Mouse (Mus musculus) left cerebral cortex, postnatal 36 days (tissue): Measurements from ENCODE around the gene Slc25a13. TPM values are rescaled to one million over a fixed set of nuclear protein-coding genes. Genes with fewer than 3 reads are reported as not detected.

Experiments
- DNase-seq, 2 experiments: peaks; one replicate each; pipeline ENCODE4 v3.0.0; 2021 to 2022; ENCODE audit warnings: low spot score in 2 of 2, mixed read lengths in 1 of 2
- intact Hi-C: fragments of 180-260 bp; cut with DNase I; formaldehyde crosslinking; loops from one replicate; pipeline ENCODE4 v1.15.1; 2025
- total RNA-seq, 2 experiments: library from RNA; stranded (reverse); gene quantifications; 2 replicates each; pipeline ENCODE4 v1.2.3; 2021

Slc25a13 gene
- total RNA-seq, 2 experiments from 2014 or later: 2.1 to 2.3 TPM

DNA sequence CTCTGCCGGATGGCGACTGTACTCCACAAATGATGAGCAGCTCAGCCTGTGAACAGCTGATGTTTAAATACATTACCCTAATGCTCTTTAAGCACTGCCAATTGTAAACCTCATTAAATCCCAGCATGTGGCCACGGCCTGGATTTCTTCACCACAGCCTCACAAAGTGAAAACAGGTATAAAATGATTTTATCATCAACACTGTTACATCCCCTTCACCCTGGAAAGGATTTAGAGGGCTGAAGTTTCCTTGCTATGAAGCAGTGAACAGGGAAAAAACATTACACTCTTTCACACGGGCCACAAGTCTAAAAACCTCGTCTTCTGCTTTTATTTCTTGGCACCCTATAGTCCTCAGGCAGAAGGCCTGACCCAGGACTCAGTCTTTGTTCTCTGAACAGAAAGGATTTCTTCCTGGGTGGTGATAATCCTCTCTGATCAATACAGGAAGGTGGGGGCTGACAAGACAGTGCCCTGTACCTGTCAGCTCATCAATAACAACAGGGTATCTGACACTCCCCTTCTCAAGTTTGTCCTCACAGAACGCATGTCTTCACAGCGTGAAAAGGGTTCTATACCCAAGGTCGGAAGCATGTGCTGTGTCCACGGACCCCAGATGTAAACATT lies 42.9 kb downstream of the Slc25a13 start:
- intact Hi-C loops: no loop called here
- DNase-seq: no peak

- intact Hi-C loops: no loop called here
- DNase-seq: no peak
Measured at GRCm38 (mm10) chr6:6173166-6173934, 43.6 kb downstream of the Slc25a13 start.

- DNase-seq: no peak
- intact Hi-C loops: no loop called here
Measured at GRCm38 (mm10) chr6:6168566-6169134, 48.3 kb downstream of the Slc25a13 start.

DNA sequence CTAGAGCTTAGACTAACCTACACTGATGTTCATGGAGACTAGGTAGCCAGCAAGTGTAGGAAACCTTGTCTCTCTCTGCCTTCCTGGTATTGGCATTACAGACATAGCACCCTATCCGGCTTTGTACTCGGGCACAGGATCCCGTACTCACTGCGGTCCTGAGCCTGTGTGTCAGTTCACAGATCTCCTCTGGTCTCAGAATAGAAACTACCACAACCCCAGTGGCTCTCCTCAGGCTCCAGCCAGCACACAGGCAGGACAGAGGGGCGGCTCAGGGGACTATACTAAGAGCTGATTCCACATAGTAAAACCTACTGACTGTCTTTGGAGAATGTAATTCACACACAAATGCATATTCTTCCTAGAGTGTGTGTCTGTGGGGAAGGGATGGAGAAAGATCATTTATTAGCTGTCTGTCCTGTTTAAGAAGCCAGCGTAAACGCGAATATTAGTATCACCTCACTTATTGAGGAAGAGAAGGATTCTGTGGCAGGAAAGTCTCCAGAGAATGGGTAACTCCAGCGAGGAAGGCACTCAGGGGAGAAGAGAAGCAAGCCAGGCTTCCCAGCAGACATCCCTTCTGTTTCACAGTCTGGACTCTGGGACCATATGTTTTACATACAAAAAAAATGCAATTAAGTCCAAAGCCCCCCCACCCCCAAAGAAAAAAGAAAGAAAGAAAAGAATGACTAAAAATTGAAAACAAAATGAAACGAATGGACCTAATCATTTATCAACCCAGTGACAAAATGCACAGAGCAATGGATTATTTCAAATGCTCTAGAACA lies 49.4 kb downstream of the Slc25a13 start:
- intact Hi-C loops: no loop called here
- no peak for DNase-seq

DNA sequence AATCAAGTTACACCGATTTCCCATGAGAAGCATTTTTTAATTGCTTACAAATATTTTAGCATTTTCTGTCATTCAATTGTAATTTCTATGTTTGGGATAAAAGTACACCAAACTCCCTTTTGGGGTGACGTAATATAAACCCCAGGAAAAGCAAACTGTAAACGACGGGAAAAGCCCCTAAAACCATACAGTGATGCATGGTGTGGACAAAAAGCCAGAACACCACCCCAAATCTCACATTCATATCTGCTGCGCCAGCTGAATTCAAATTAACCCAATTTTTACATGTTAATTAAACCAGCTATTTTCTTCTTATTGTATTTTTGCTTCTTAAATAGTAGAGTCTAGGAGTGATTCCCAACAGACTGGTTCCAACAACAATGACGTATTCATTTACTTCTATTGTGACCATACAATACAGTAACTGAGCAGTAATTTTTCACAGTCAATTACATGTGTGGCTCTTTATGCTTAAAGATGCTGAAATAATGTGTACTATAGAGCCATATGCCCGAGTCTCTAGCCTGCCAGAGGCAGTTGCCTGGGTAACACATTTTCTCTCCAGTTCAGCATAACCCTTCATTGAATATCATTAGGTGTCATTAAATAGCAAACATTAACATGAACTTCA lies 53.9 kb downstream of the Slc25a13 start:
- intact Hi-C loops: no loop called here
- no peak for DNase-seq

DNA sequence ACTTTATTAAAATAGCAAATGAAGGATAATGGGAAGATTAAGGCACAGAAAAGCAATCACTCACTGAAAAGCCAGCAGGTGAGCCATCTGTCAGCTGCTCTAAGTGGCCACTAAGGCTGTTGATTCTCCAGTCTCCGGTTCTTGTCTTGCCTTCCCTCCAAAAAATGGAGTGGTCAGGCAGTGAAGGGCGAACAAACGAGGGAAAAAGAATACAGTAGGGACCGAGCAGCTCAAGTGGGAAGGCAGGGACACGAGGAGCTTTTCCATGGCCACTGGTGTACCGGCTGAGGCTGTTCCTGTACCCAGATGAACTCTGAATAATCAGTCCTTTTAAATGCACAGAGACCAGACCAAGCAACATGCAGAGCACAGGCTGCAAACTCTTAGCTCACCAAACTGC lies 54.8 kb downstream of the Slc25a13 start:
- no peak for DNase-seq
- intact Hi-C loops: no loop called here

- intact Hi-C loops: no loop called here
Measured at GRCm38 (mm10) chr6:6160645-6161426, 56.1 kb downstream of the Slc25a13 start.

DNA sequence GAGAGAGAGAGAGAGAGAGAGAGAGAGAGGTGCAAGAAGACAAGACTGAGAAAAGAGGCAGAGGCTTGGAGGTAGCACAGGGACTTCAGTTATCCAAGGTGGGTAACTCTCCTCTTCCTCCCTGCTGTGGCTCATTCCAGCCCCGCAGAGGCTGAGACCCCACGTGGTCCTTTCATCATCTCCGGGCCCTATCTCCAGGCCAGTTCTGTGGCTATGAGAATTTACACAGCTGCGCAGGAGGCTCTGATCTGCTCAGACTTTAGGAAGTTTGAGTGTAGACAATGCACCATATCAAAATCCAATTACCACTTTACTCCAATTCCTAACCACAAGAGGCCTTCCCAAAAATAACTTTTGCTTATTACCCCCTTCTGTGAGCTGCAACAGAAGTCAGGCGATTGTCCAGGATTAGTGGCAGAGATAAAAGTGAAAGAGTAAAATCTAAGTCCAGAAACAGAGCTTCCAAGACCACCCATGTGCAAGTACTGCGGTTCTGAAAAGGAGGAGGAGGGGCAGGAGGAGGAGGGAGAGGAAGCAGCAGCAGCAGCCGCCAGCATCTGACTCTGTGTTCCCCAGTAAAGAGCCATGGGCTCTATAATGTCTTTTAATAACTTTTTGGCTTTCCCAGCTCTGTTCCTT lies 57.6 kb downstream of the Slc25a13 start:
- no peak for DNase-seq
- intact Hi-C loops: no loop called here

More at GRCm38 (mm10) chr6:6160645-6161426, 56.1 kb downstream of the Slc25a13 start:
- DNase-seq: no peak

GRCm38 (mm10) chr6:6153426-6153825 lies 63.5 kb downstream of the Slc25a13 start:
- no peak for DNase-seq
- intact Hi-C loops: no loop called here

DNA sequence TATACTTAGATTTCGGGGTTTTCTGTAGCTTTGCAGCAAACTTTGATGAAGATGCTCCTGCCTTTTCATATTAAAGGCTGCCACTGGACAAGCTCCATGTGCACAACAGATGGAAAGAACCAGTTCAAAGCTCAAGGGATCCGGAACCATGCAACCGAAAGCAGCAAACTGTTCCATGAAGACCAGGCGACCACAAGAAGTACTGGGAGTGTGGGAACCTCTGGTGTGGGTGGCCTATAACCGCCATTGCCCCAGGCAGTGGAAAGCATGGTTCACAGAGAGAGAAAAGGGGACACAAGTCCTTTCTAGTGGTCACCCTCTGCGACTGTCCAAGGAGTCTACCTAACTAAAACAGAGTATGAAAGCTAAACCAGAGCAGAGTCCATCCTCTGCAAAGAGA lies 66.2 kb downstream of the Slc25a13 start:
- DNase-seq: no peak
- intact Hi-C loops: no loop called here

GRCm38 (mm10) chr6:6149751-6150150 lies 67.2 kb downstream of the Slc25a13 start:
- no peak for DNase-seq
- intact Hi-C loops: no loop called here

DNA sequence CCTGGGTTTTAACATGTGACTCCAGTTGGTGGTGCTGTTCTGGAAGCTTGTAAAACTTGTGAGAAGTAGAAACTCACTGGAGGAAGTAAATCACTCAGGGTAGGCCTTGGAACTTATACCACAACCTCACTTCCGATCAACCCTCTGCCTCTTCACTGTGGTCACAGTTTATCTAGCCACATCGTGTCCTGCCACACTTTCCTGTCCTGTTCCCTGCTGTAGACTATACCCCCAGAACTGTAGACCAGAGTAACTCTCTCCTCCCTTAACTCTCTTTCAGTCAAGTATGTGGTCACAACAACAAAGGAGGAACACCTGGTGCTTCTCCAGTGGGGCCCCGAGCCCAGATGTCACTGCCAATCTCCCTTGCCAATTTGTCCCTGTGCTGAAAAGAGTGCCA lies 67.6 kb downstream of the Slc25a13 start:
- intact Hi-C loops: no loop called here
- no peak for DNase-seq

DNA sequence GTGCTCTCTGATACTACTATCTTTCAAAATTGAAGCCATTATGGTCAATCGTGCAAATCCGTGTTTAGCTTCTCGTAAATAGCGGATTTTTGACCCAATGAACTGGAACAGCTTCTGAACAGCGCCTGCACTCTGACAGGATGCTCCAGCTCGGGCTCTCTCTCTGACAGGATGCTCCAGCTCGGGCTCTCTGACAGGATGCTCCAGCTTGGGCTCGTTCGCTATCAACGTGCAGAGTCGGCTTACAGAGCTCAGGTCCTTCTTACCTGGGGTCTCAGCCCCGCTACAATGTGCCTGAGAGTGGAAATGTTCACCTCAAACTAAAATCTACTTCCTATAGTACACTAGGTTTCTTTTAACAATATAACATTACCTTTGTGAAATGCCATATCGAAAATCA lies 71.6 kb downstream of the Slc25a13 start:
- DNase-seq: no peak
- intact Hi-C loops: no loop called here

- no peak for DNase-seq
- intact Hi-C loops: no loop called here
Measured at GRCm38 (mm10) chr6:6143525-6143924, 73.4 kb downstream of the Slc25a13 start.

DNA sequence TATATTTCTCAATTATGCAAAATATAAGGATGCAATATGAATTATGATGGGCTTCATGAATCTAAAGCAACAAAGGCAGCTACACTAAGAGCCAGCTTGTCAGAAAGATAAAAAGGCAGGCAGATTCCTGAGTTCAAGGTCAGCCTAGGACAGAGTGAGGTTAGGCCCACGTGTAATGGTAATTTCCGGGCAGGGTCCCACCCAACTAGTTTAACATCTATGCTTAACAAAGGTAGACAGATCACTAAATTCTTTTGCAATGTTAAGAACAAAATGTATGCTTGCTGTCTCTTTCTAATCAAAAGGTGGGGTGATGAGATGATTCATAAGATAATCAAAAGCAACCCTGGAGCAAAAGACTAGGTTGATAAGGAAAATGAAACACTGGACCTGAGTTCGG lies 76.6 kb downstream of the Slc25a13 start:
- intact Hi-C loops: no loop called here
- no peak for DNase-seq

- intact Hi-C loops: no loop called here
Measured at GRCm38 (mm10) chr6:6139061-6139460, 77.9 kb downstream of the Slc25a13 start.

DNA sequence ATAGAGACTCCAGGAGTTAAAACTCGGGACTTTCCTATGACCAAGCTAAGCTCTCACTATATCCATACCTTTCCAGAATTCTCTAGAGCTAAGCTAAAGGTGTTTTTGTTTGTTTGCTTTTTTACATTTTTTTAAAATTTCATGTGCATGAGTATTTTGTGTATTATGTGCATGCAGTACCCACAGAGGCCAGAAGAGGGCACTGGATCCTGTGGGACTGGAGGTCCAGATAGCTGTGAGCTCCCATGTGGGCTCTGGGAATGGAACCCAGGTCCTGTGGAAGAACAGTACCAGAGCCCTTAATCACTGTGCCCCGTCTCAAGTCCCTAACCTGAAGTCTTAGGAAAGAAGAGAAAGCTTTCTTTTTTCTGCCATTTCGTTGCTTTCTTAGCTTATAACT lies 80.2 kb downstream of the Slc25a13 start:
- DNase-seq: no peak
- intact Hi-C loops: no loop called here

More at GRCm38 (mm10) chr6:6139061-6139460, 77.9 kb downstream of the Slc25a13 start:
- no peak for DNase-seq

- intact Hi-C loops: no loop called here
- DNase-seq: no peak
Measured at GRCm38 (mm10) chr6:6134935-6135334, 82.0 kb downstream of the Slc25a13 start.
